Mouse (Mus musculus) stomach, postnatal 0 days (tissue): ENCODE measurements at regions not wholly inside any gene's neighbourhood (a gene's known extent, or its start where the extent isn't known, plus 50 kb on each side); places are given as distances from the start of the nearest gene placed in this dataset.

Source experiments
- CTCF ChIP-seq: IDR thresholded peaks from 2 replicates; pipeline ENCODE4 v1.5.1; 2016; ENCODE audit warnings: antibody characterized with exemption, low read depth, mild to moderate bottlenecking, moderate library complexity
- EP300 ChIP-seq: optimal IDR thresholded peaks from 2 replicates; pipeline ENCODE3; 2016; ENCODE audit warnings: antibody characterized with exemption

GRCm38 (mm10) chr5:126650415-126650814, 591.2 kb upstream of the Tmem132c start:
- TF ChIP-seq CTCF (no peak), EP300 (no peak)
